Mouse (Mus musculus): ENCODE results near the gene Sirt2. TPM values are rescaled to one million over a fixed set of nuclear protein-coding genes. Genes with fewer than 3 reads are reported as not detected.

The Sirt2 gene
- polyA plus RNA-seq, 1 experiment = 28.1 TPM

GRCm38 (mm10) chr7:28756079-28756478 lies 10.5 kb upstream of the Sirt2 start, which contains the start of gene Ccer2:
Gene Ccer2 (plus strand): TSS chr7:28756174.
- no peak for TF ChIP-seq CTCF (IDR thresholded peaks at IDR 0.05; ENCODE audit: low read depth, low read length)
- no peak for TF ChIP-seq POLR2A (IDR thresholded peaks at IDR 0.05; ENCODE audit: insufficient read depth, low read length)
- no peak for TF ChIP-seq EP300 (IDR thresholded peaks at IDR 0.05; ENCODE audit: insufficient read depth, low read depth, low read length)
- Histone ChIP-seq H3K4me1 (ENCODE audit: control insufficient read depth, insufficient read depth, low read length) (no peaks in the 10 kb centered on the region), H3K9me3 (replicated peaks; ENCODE audit: control insufficient read depth, insufficient read depth, low read length, poor library complexity, severe bottlenecking) (no peaks in the 10 kb centered on the region), H3K36me3 (ENCODE audit: control insufficient read depth, insufficient read depth, low read length, poor library complexity, severe bottlenecking) (no peaks in the 10 kb centered on the region), H3K4me3 (ENCODE audit: low read depth, low read length) (peak within 1 kb of the TSS; percentile 58), H3K9ac (ENCODE audit: low read depth, poor library complexity, severe bottlenecking) (no peak within 1 kb of the TSS), H3K27me3 (ENCODE audit: control insufficient read depth, insufficient read depth, low read length, poor library complexity, severe bottlenecking) (no peaks in the 10 kb centered on the region), H3K27ac (ENCODE audit: insufficient read depth, low read length) (no peak within 1 kb of the TSS)

- TF ChIP-seq CTCF (IDR thresholded peaks at IDR 0.05; ENCODE audit: low read depth, low read length) = no peak
- no peak for TF ChIP-seq POLR2A (IDR thresholded peaks at IDR 0.05; ENCODE audit: insufficient read depth, low read length)
- TF ChIP-seq EP300 (IDR thresholded peaks at IDR 0.05; ENCODE audit: insufficient read depth, low read depth, low read length) = no peak
- Histone ChIP-seq H3K4me1 (ENCODE audit: control insufficient read depth, insufficient read depth, low read length) (no peaks in the 10 kb centered on the region), H3K9me3 (replicated peaks; ENCODE audit: control insufficient read depth, insufficient read depth, low read length, poor library complexity, severe bottlenecking) (no peaks in the 10 kb centered on the region), H3K36me3 (ENCODE audit: control insufficient read depth, insufficient read depth, low read length, poor library complexity, severe bottlenecking) (no peaks in the 10 kb centered on the region), H3K4me3 (ENCODE audit: low read depth, low read length) (no peak overlapping the region), H3K27ac (ENCODE audit: insufficient read depth, low read length) (no peak overlapping the region), H3K9ac (ENCODE audit: low read depth, poor library complexity, severe bottlenecking) (no peak overlapping the region), H3K27me3 (ENCODE audit: control insufficient read depth, insufficient read depth, low read length, poor library complexity, severe bottlenecking) (no peaks in the 10 kb centered on the region)
These were observed 7.9 kb upstream of the Sirt2 start for GRCm38 (mm10) chr7:28758623-28759022.

- no peak overlapping the region for H3K27ac ChIP-seq (ENCODE audit: insufficient read depth, low read length)
- H3K4me1 ChIP-seq (ENCODE audit: control insufficient read depth, insufficient read depth, low read length) = peaks cover 2% of the 10 kb centered on the region
- H3K4me3 ChIP-seq (ENCODE audit: low read depth, low read length) = no peak overlapping the region
- no peaks in the 10 kb centered on the region for H3K27me3 ChIP-seq (ENCODE audit: control insufficient read depth, insufficient read depth, low read length, poor library complexity, severe bottlenecking)
- H3K9me3 ChIP-seq (replicated peaks; ENCODE audit: control insufficient read depth, insufficient read depth, low read length, poor library complexity, severe bottlenecking) = no peaks in the 10 kb centered on the region
- H3K9ac ChIP-seq (ENCODE audit: low read depth, poor library complexity, severe bottlenecking) = no peak overlapping the region
- TF ChIP-seq CTCF (IDR thresholded peaks at IDR 0.05; ENCODE audit: low read depth, low read length) (no peak), EP300 (IDR thresholded peaks at IDR 0.05; ENCODE audit: insufficient read depth, low read depth, low read length) (no peak), POLR2A (IDR thresholded peaks at IDR 0.05; ENCODE audit: insufficient read depth, low read length) (no peak)
- H3K36me3 ChIP-seq (ENCODE audit: control insufficient read depth, insufficient read depth, low read length, poor library complexity, severe bottlenecking) = no peaks in the 10 kb centered on the region
These were observed 4.6 kb upstream of the Sirt2 start for GRCm38 (mm10) chr7:28761907-28762306.

- Histone ChIP-seq H3K27ac (ENCODE audit: insufficient read depth, low read length) (no peak overlapping the region), H3K9me3 (replicated peaks; ENCODE audit: control insufficient read depth, insufficient read depth, low read length, poor library complexity, severe bottlenecking) (no peaks in the 10 kb centered on the region), H3K4me3 (ENCODE audit: low read depth, low read length) (peak overlapping the region; percentile 41; the same call in 1 of the 2 replicates), H3K9ac (ENCODE audit: low read depth, poor library complexity, severe bottlenecking) (peak overlapping the region; percentile 72; the same call in 1 of the 2 replicates), H3K4me1 (ENCODE audit: control insufficient read depth, insufficient read depth, low read length) (peaks cover 2% of the 10 kb centered on the region), H3K27me3 (ENCODE audit: control insufficient read depth, insufficient read depth, low read length, poor library complexity, severe bottlenecking) (no peaks in the 10 kb centered on the region), H3K36me3 (ENCODE audit: control insufficient read depth, insufficient read depth, low read length, poor library complexity, severe bottlenecking) (no peaks in the 10 kb centered on the region)
- TF ChIP-seq POLR2A (IDR thresholded peaks at IDR 0.05; ENCODE audit: insufficient read depth, low read length) (no peak), EP300 (IDR thresholded peaks at IDR 0.05; ENCODE audit: insufficient read depth, low read depth, low read length) (no peak), CTCF (IDR thresholded peaks at IDR 0.05; ENCODE audit: low read depth, low read length) (no peak)
These were observed 1.3 kb upstream of the Sirt2 start for GRCm38 (mm10) chr7:28765211-28765610.

- Histone ChIP-seq H3K9ac (ENCODE audit: low read depth, poor library complexity, severe bottlenecking) (peak overlapping the region; percentile 65), H3K9me3 (replicated peaks; ENCODE audit: control insufficient read depth, insufficient read depth, low read length, poor library complexity, severe bottlenecking) (no peaks in the 10 kb centered on the region), H3K27me3 (ENCODE audit: control insufficient read depth, insufficient read depth, low read length, poor library complexity, severe bottlenecking) (no peaks in the 10 kb centered on the region), H3K4me3 (ENCODE audit: low read depth, low read length) (peak overlapping the region; percentile 60), H3K36me3 (ENCODE audit: control insufficient read depth, insufficient read depth, low read length, poor library complexity, severe bottlenecking) (no peaks in the 10 kb centered on the region), H3K4me1 (ENCODE audit: control insufficient read depth, insufficient read depth, low read length) (peaks cover 2% of the 10 kb centered on the region), H3K27ac (ENCODE audit: insufficient read depth, low read length) (no peak overlapping the region)
- TF ChIP-seq EP300 (IDR thresholded peaks at IDR 0.05; ENCODE audit: insufficient read depth, low read depth, low read length) = no peak
- TF ChIP-seq CTCF (IDR thresholded peaks at IDR 0.05; ENCODE audit: low read depth, low read length) = no peak
- no peak for TF ChIP-seq POLR2A (IDR thresholded peaks at IDR 0.05; ENCODE audit: insufficient read depth, low read length)
These were observed 375 bp downstream of the Sirt2 start for GRCm38 (mm10) chr7:28766910-28767309.

- Histone ChIP-seq H3K9ac (ENCODE audit: low read depth, poor library complexity, severe bottlenecking) (peak within 1 kb of the TSS; percentile 72), H3K36me3 (ENCODE audit: control insufficient read depth, insufficient read depth, low read length, poor library complexity, severe bottlenecking) (no peaks in the 10 kb centered on the region), H3K4me3 (ENCODE audit: low read depth, low read length) (peak within 1 kb of the TSS; percentile 60), H3K4me1 (ENCODE audit: control insufficient read depth, insufficient read depth, low read length) (peaks cover 2% of the 10 kb centered on the region), H3K9me3 (replicated peaks; ENCODE audit: control insufficient read depth, insufficient read depth, low read length, poor library complexity, severe bottlenecking) (no peaks in the 10 kb centered on the region), H3K27me3 (ENCODE audit: control insufficient read depth, insufficient read depth, low read length, poor library complexity, severe bottlenecking) (no peaks in the 10 kb centered on the region), H3K27ac (ENCODE audit: insufficient read depth, low read length) (no peak within 1 kb of the TSS)
- TF ChIP-seq POLR2A (IDR thresholded peaks at IDR 0.05; ENCODE audit: insufficient read depth, low read length) (no peak), CTCF (IDR thresholded peaks at IDR 0.05; ENCODE audit: low read depth, low read length) (no peak), EP300 (IDR thresholded peaks at IDR 0.05; ENCODE audit: insufficient read depth, low read depth, low read length) (no peak)
These were observed 979 bp downstream of the Sirt2 start, which contains the start of gene Nfkbib for GRCm38 (mm10) chr7:28767462-28767965. Gene Nfkbib (minus strand): TSS chr7:28767512.

All from ES-Bruce4 (cell line).